Mouse (Mus musculus) embryonic stem cell, embryonic (primary cell): ENCODE measurements at regions not wholly inside any gene's neighbourhood (a gene's known extent, or its start where the extent isn't known, plus 50 kb on each side); places are given as distances from the start of the nearest gene placed in this dataset.
"Not testable (repeated sequence)": the region's sequence is repeated elsewhere in the genome, so short reads cannot be mapped to it uniquely, and the experiment has no call there.

Source experiments
- CTCF ChIA-PET, 4 experiments: fragments of 300-600 bp in 2 of 4; fragments of 350-600 bp in 2 of 4; sonication (Branson Sonifier 250); formaldehyde crosslinking; loops; one replicate each; lab custom pipeline; 2022; ENCODE audit warnings: inconsistent platforms in 2 of 4; lab: Charles Lee
- POLR2A ChIA-PET, 4 experiments: fragments of 300-600 bp in 2 of 4; fragments of 350-600 bp in 2 of 4; sonication (Branson Sonifier 250); formaldehyde crosslinking; loops; one replicate each; lab custom pipeline; 2022; ENCODE audit warnings: antibody characterized with exemption in 4 of 4, inconsistent platforms in 1 of 4; lab: Charles Lee

DNA sequence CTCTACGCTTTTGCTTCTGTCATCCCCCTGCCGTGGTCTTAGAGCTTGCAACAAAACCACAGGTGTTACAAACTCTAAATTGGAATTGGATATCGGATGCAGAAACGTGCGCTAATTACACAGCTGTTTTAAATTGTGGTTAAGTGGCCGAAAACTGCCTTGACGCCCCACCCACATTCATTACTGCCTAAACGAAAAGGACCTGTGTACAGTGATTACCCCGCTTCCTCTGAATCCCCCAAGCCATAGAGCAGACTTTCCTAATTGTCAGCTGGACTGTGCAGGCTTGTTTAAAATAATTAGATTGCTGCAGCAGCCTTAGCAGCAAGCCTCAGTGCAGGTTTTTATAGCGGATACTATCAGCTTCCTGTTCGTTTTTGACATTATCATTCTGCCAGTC lies 94.7 kb downstream of the Cxxc4 start:
- ChIA-PET CTCF (no interaction called here), POLR2A (no interaction called here)

DNA sequence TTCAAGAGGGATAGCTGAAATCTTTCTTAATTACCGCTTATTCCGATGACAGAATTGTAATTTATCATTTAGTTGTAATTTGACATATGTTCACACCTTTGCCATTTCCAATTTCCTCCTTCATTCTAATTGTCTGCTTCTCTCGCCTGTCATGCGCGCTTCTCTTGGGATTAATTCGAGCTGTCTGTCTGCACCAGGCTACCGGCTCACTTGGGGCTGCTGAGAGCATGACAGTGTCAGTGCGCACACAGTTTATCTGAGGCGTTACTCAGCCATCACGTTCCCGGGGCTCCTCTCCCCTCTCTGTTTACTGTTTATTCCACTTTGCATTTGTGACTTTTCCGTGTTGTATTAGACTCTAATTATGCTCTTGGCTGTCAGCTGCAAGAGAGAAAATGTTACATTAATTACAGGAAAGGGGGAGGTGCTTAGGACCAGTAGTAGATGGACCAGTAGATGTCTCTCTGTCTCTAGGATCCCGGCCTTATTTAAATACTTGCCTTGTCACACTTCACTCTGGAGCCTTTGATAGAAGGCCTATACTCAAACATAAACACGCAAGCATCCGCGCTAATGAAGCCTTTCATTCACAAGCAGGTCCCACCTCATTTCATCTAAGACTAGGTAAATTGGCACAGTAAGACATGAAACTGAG lies 95.3 kb downstream of the Cxxc4 start:
- CTCF ChIA-PET: no interaction called here

GRCm38 (mm10) chr3:134339093-134339695 lies 102.9 kb downstream of the Cxxc4 start:
- POLR2A ChIA-PET, CTCF ChIA-PET: not testable (repeated sequence)

More for the DNA sequence above, 95.3 kb downstream of the Cxxc4 start:
- POLR2A ChIA-PET: no interaction called here

- ChIA-PET CTCF (no interaction called here), POLR2A (no interaction called here)
Measured at GRCm38 (mm10) chr3:134365948-134366347, 129.7 kb downstream of the Cxxc4 start.

GRCm38 (mm10) chr3:134366761-134367160 lies 130.5 kb downstream of the Cxxc4 start:
- ChIA-PET CTCF (no interaction called here), POLR2A (interaction anchor here in 1 of 4 experiments (0.9 kb wide), 1 partner anchor 123 kb away, joined by 3 read pairs; no protein-coding TSS in a partner anchor)

GRCm38 (mm10) chr3:134368591-134368990 lies 132.3 kb downstream of the Cxxc4 start:
- POLR2A ChIA-PET: no interaction called here
- CTCF ChIA-PET: no interaction called here

DNA sequence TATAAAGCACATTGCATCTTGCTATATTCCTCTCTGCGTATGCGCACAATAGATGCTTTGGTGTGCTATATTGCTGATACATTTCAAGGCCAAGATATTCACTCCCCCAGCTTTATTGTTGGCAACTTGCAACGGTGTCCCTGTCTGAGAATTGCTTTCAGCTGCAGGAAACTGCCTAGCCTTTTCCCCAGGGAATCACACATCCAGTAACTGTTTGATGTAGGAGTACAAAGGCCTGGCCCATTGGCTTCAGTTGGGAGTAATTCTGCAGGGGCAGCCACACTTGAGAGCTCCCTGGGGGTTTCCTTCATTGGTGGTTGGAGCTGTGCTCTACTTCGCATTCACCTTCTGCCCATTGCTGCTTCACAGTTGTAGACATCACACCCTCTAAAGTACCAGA lies 132.8 kb downstream of the Cxxc4 start:
- CTCF ChIA-PET: no interaction called here

DNA sequence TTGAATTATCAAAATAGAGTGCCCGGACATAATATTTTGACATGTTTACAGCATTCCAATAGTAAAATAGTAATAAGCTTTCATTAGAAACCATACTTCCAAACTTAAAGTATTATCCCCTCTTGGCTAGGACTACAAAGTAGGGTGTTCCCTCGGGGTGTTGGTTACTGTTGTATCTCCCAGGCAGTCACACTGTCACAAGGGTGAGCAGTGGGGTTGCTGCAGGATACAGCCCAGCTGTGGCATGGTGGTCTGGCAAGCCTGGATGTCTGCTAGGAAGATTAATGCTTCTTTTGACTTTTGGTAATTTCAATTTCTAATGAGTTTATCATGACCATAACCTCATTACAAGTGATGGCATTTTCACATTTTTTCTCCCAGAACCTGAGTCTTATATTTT lies 143.3 kb downstream of the Cxxc4 start:
- ChIA-PET POLR2A (no interaction called here), CTCF (no interaction called here)

More for the DNA sequence above, 132.8 kb downstream of the Cxxc4 start:
- POLR2A ChIA-PET: no interaction called here

- ChIA-PET CTCF (no interaction called here), POLR2A (no interaction called here)
Measured at GRCm38 (mm10) chr3:134390472-134391336, 154.4 kb downstream of the Cxxc4 start.

GRCm38 (mm10) chr3:134400395-134401090 lies 164.3 kb downstream of the Cxxc4 start:
- POLR2A ChIA-PET: no interaction called here
- CTCF ChIA-PET: no interaction called here

GRCm38 (mm10) chr3:134415606-134416328 lies 179.5 kb downstream of the Cxxc4 start:
- CTCF ChIA-PET: no interaction called here
- POLR2A ChIA-PET: no interaction called here

GRCm38 (mm10) chr3:134427633-134428032 lies 191.3 kb downstream of the Cxxc4 start:
- ChIA-PET POLR2A (no interaction called here), CTCF (no interaction called here)

GRCm38 (mm10) chr3:134466611-134467010 lies 230.3 kb downstream of the Cxxc4 start:
- ChIA-PET POLR2A (no interaction called here), CTCF (no interaction called here)

GRCm38 (mm10) chr3:134487280-134487679 lies 251.0 kb downstream of the Cxxc4 start:
- ChIA-PET POLR2A (no interaction called here), CTCF (interaction anchor here in 1 of 4 experiments (0.6 kb wide), 1 partner anchor 1377 kb away, joined by 3 read pairs; no protein-coding TSS in a partner anchor)

GRCm38 (mm10) chr3:134489966-134490543 lies 253.8 kb downstream of the Cxxc4 start:
- POLR2A ChIA-PET: no interaction called here
- CTCF ChIA-PET: no interaction called here

- ChIA-PET CTCF (interaction anchor here in 1 of 4 experiments (0.7 kb wide), 1 partner anchor 477 kb away, joined by 4 read pairs; no protein-coding TSS in a partner anchor), POLR2A (no interaction called here)
Measured at GRCm38 (mm10) chr3:134509702-134510101, 273.4 kb downstream of the Cxxc4 start.

DNA sequence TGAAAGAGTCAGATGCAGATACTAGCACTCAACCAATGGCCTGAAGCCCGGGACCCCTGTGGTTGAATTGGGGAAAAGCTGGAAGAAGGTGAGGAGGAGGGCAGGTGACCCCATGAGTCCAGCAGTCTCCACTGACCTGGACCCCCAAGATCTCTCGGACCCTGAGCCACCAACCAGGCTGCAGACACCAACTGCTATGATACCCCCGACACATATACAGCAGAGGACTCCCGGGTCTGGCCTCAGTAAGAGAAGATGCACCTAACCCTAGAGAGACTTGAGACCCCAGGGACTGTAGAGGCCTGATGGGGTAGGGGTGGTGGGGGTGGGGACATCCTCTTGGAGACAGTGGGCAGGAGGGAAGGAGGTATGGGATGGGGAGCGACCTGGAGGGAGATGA lies 289.5 kb downstream of the Cxxc4 start:
- ChIA-PET CTCF (no interaction called here), POLR2A (no interaction called here)

DNA sequence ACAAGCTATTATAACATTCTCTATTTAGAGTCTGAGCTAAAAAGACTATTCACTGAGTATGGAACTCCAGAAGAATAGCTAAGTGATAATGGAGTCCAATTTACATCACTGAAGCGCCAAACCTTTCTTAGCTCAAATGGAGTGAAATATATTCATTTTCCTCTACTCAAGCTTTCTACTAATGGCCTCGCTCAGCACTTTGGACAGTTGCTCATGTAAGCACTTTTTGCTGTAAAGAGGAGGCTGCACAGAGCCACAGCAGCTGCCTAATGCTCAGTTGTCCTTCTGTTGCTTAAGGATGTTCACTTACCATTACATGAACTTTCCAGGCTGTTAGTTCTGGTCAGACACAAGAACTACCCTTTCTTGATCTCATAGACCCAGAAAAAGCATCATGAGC lies 268.7 kb upstream of the Tacr3 start:
- POLR2A ChIA-PET: no interaction called here
- CTCF ChIA-PET: no interaction called here

GRCm38 (mm10) chr3:134578759-134579158 lies 250.0 kb upstream of the Tacr3 start:
- CTCF ChIA-PET: interaction anchor here in 1 of 4 experiments (0.6 kb wide), 1 partner anchor 450 kb away, joined by 3 read pairs; no protein-coding TSS in a partner anchor
- POLR2A ChIA-PET: no interaction called here
